Mouse (Mus musculus) G1E-ER4 (cell line): ENCODE results near the gene Ddc. TPM values are rescaled to one million over a fixed set of nuclear protein-coding genes. Genes with fewer than 3 reads are reported as not detected.

ENCODE experiments used
- GATA1 ChIP-seq: IDR thresholded peaks from one replicate; pipeline ENCODE4 v1.8.0; 2012; ENCODE audit warnings: low read length, inconsistent platforms
- polyA plus RNA-seq: library from polyadenylated mRNA; stranded (reverse); fragments of >175 nt; gene quantifications from 2 replicates; pipeline ENCODE4 v1.2.3, GENCODE M21; 2012

Ddc gene
- polyA plus RNA-seq, 1 experiment = 0.21 TPM

DNA sequence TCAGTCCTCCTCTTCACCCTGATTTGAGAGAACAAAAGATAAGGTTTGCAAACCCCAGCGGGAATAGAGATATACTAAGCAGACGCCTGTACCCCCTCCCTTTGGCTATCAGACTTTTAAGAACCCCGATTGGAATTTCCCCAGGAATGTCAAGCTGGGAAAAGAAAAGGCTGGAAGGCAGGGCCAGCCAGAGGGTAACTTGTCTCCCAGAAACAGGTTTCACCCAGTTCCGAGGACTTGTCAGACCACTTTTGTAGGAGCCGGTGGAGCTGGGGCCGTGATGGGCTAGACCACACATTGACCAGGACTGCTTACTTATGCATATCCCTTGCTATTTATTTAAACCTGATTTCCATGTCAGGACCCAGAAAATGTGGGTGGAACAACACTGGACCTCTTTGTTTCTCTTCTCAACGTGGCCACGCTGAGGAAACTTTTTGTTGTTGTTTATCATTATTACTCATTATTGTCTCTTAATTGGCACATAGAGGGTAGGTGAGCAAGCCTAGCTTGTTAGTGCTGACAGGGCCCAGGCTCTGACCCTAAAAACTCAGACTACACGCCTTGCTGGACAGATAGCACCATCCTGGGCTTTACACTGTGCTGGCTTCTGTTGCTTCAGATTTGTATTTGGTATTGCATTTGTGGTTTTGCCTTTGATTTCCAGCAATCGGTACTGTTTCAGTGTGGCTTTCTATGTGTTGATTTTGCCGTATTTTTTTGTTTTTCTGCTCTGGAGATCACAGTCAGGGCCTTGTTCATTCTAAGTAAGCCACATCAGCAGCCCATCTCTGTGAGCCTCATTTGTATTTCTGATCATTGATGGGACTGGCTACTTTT is 68.6 kb downstream of the Ddc start:
- no peak for TF ChIP-seq GATA1

- TF ChIP-seq GATA1 = no peak
Observed at GRCm38 (mm10) chr11:11828761-11829160, 69.2 kb downstream of the Ddc start.

- TF ChIP-seq GATA1 = no peak
Observed at GRCm38 (mm10) chr11:11828251-11828650, 69.7 kb downstream of the Ddc start.

GRCm38 (mm10) chr11:11826475-11826874 is 71.5 kb downstream of the Ddc start:
- TF ChIP-seq GATA1 = no peak

DNA sequence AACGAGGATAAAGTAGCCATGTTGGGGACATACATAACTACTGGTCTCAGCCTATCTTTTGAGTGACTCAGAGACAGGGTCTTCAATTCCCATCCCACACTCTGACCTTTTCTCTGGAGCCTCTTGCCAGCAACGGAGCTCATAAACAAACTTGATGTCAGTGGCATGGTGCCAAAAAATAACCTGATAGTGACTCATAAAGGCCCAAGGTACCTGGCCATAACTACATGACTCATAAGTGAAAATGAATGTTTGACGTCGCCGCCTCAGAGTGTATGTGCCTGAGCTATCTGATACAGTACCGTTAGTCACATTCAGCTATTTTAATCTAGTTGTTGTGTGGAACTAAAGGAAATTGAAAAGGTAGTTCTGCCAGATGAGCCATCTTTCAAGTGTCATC is 72.3 kb downstream of the Ddc start:
- no peak for TF ChIP-seq GATA1

DNA sequence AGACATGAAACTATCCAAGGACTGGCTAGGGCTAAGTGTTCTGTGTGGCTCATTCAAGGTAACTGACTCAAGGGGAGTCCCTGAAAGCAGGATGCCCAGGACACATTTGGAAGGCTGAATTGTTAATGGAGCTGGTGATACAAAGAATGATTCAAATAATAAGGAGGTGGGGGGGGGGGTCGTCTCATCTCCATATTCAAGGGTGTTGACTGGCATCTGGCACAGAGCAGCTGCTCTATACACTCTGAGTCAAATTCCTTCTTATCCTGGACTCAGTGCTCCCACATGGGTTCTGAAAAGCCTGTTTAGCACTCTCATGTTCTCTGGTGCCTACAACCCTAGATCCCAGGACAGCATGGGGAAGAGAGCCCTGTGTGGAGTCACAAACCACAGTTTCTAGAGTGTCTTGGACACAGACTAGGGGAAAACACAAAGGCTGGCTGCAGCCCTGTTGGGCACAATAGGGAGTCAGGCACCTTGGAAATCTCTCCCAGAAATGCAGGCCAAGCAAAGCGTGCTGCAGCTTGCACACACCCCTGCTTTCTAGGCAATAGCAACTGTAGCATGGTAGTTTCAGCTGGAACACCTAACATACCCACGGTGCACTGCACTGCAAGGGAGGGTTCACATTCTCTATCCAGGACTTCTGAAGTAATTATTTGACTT is 72.8 kb downstream of the Ddc start:
- TF ChIP-seq GATA1 = no peak

DNA sequence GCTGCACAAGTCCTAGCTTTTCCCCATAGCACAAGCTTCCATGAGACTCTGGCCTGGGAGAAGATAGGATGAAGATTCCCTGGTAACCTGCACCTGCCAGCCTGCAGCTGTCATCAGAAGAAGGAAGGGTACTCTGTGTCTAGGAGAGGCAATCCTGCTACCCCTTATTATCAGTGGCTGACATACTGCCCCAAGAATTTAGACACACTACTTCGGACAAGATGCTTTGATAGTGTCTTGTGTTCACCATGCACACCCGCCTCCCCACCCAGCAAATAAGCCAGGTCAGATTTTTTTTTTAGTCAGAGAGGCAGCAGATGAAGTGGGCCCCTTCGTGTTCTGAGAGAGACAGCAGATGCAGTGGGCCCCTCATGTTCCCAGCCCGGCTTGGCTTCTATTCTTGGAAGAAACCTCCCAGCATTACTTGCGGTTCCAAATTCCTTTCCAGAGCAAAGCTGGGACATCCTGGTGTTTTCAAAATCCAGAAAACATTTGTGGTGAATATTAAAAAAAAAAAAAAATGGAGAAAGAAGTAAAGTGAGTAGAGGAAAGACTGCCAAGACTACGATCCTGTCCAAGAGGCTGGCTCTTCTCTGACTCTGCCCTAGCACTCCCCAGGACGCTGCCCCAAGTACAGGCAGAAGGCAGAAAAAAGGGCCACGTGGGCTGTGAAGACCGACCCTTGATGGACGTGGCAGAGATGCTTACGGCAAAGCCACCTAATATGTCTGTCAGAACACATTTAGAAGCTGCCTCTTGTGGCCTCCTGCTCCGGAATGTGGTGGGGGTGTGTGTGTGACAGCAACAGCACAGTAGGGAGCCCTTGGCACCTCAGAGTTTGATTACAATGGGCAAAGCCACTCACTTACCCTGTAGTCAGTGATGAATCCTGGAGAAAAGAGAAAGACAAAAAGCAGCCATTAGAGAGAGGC is 73.7 kb downstream of the Ddc start:
- no peak for TF ChIP-seq GATA1

- no peak for TF ChIP-seq GATA1
Observed at GRCm38 (mm10) chr11:11822181-11823095, 75.5 kb downstream of the Ddc start.

DNA sequence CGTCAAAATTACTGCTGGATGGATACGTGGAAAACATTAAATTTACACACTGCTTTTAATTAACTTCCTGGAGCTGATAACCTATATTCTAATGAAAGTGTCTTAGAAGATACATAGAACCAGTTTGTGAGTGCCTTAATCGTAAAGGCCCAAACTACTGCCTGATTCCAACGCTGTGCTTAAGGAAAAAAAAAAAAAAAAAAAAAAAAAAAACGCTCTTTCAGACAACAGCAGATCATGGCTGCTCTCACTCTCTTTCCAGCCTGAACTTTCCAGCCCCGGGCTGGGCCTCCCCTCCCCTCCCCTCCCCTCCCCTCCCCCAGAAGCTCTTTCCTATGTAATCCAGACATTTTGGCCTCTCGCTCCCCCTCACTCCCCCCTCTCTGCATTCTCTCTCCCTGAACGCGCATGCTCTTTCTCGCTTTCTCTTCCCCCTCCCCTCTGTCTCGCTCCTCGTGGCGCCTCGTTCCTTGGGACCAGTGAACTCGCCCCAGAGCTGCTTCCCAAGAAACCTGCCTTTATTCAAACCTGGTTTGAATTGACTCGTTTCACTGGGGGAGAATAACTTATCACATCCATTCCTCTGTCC is 76.5 kb downstream of the Ddc start:
- no peak for TF ChIP-seq GATA1

- TF ChIP-seq GATA1 = no peak
Observed at GRCm38 (mm10) chr11:11820737-11821136, 77.2 kb downstream of the Ddc start.

- no peak for TF ChIP-seq GATA1
Observed at GRCm38 (mm10) chr11:11820251-11820650, 77.7 kb downstream of the Ddc start.

DNA sequence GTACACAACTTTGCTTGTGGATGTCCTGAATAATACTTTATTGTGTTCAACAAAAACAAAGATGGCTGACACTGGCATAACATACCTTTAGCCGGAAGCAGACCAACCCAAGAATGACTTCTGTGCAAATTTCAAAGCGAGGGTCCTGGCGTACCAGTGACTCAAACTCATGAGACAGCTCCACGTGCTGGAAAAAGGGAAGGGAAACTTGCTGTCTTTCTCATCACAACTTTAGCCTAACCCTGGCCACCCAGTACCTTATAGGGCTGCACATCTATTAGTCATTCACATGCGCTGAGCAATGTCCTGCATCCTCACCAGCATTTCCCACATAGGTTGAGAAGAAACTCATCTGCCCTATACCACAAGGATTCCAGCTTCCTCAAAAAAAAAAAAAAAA is 78.7 kb downstream of the Ddc start:
- no peak for TF ChIP-seq GATA1

GRCm38 (mm10) chr11:11818797-11819196 is 79.1 kb downstream of the Ddc start:
- TF ChIP-seq GATA1 = no peak

DNA sequence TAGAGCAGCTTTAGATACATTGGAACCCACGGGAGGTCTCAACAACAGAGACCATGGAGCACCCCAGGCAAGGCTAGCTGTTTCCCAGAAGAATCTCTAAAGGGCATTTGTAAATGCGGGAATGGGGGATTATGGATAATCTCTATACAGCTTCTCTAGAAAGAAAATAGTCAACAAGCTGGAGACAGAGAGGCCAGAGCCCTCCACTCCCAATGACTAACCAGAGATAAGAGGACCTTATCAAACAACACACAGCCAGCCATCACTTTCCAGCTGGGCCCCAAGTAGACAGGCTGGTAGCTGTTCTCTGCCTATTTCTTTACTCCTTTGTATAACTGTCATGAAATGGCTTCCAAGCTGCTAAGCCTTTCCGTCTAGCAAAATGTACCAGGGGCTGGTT is 82.2 kb downstream of the Ddc start:
- TF ChIP-seq GATA1 = peak; percentile 37
